Mouse (Mus musculus) lung, postnatal 25 days (tissue): ENCODE measurements around the gene Kif16b.
"Not testable (repeated sequence)": the region's sequence is repeated elsewhere in the genome, so short reads cannot be mapped to it uniquely, and the experiment has no call there.

Source experiments
- DNase-seq: peaks from one replicate; pipeline ENCODE4 v3.0.0; 2022; ENCODE audit warnings: low spot score

Gene Kif16b

GRCm38 (mm10) chr2:142589403-142590283 is 311.7 kb downstream of the Kif16b start:
- no peak for DNase-seq

DNA sequence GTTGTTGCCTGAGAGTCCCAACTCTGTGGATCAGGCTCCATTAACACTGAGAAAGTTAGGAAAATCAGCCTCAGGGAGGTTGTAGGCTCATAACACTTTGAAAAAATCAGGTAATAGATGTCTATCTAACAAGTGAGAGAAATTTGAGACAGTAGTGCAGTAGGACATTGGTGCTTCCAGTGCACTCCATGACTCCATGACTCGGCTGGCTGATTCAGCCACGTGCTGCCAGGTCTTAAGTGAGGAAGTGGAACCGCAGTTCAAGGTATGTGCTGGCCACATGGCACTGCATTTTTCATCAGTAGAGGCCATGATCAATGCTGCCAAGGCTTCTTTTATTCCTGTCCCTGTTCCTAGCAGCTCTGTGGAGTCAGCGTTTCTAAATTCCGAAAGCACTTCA is 315.5 kb downstream of the Kif16b start:
- no peak for DNase-seq

- no peak for DNase-seq
Observed at GRCm38 (mm10) chr2:142584851-142585737, 316.2 kb downstream of the Kif16b start.

DNA sequence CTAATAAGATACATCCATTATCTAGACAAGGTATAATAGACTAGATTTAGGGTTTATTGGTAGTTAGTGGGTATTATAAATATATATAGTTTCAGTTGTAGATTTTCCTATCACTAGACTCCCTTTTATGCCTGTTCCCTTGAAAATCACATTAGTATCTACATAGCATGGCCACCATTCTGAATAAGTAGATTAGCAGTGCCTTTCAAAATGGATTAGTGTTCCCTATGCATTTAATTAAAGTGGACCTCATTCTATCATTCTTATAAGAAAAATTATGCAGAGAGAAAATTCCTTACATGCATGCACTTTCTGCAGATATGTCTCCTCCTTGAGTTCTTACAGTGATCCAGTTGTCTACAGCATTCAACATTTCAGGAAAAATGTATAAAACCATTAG is 320.9 kb downstream of the Kif16b start:
- no peak for DNase-seq

GRCm38 (mm10) chr2:142577414-142577813 is 323.9 kb downstream of the Kif16b start:
- not testable (repeated sequence) for DNase-seq

DNA sequence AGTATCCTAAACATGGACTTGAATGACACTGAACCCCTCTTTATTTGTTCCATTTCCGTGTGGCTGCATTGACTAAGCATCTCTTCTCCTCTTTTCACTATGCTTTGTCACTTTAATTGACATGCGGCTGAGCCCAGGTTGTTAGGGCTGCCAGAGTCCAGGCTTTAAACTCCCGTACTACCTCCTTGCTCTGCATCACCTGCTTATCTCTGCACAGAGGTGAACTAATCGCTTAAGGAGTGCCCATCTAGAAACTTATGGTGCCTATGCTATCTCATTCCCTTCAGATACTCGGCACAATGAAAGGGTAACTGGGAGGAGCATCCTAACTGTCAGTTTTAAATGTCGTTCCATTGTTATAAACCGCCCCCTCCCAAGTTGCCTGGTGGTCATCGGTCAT is 331.6 kb downstream of the Kif16b start:
- DNase-seq: no peak
